Mouse (Mus musculus): ENCODE measurements around the gene Ahsg. TPM values are rescaled to one million over a fixed set of nuclear protein-coding genes. Genes with fewer than 3 reads are reported as not detected.

Gene Ahsg
- total RNA-seq (2014; rRNA removed; ENCODE audit: low replicate concordance): 43.4 and 62.1 TPM in 2 replicates
- 11.1 and 13.0 TPM in 2 replicates for polyA plus RNA-seq (2015; fragmentation: Nextera tagmentation; extraction: Ambion mirVana)

DNA sequence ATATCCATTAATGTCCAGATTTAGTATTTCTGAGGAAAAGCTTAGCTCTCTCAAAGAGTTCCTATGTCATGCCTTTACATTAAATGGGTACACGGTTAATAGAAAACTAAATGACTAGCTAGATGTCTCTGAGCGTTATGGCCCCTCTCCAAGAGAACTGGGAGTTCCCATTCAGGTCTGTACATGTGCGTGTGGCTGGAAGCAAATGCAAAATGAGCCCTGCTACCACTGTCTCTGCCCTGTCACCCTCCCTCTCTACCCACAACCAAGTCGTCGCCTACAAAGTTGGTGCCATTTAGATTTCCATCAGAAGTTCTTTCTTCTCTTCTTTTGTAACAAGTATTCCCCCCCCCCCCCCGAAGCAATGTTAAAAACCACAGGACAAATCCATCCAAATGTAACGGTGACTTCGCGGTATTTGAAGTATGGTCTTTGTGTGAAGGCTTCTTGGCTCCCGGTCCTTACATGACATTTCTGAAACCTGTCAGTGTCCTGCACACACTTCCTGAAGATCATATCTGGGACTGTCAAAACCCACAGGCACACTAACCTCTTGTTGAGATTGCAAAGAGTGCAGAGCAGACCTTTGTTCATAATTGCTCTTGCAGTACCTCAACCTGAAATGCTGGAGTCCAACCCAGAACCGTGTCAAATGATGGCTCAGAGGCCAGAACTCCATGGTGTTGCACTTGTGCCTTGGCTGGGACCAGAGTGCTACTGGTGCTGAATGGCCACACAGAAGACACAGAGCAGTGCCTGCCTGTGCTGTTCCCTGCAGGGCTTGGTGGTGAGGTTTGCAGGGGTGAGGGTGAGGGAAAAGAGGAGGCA is at the start of gene Ahsg:
TSS of gene Ahsg (plus strand) at position 595 of the 828 bp plus-strand sequence.
- Histone ChIP-seq H3K9me3 (replicated peaks; ENCODE audit: control insufficient read depth, low read length) (no peaks in the 10 kb centered on the region), H3K9ac (replicated peaks; ENCODE audit: low read depth, low read length) (no peak within 1 kb of the TSS), H3K4me1 (ENCODE audit: control insufficient read depth, insufficient read depth) (no peaks in the 10 kb centered on the region), H3K36me3 (replicated peaks; ENCODE audit: control insufficient read depth, insufficient read depth, low read length) (no peaks in the 10 kb centered on the region), H3K27ac (ENCODE audit: low read depth) (no peak within 1 kb of the TSS), H3K4me3 (ENCODE audit: low read depth, low read length) (no peak within 1 kb of the TSS), H3K27me3 (ENCODE audit: control insufficient read depth, insufficient read depth, low read length) (no peaks in the 10 kb centered on the region), H3K4me2 (ENCODE audit: low read depth, low read length) (no peak within 1 kb of the TSS)
- TF ChIP-seq EP300 (IDR thresholded peaks at IDR 0.05; ENCODE audit: low read depth) (no peak), CTCF (IDR thresholded peaks at IDR 0.05; ENCODE audit: low read depth) (no peak)
- DNase-seq (ENCODE audit: low spot score) (no peak), ATAC-seq (ENCODE audit: insufficient read depth, low read depth) (no peak)
- 71% methylated on average over 11 of the region's 11 CpGs for WGBS

- no peak for TF ChIP-seq CTCF (IDR thresholded peaks at IDR 0.05; ENCODE audit: low read depth)
- TF ChIP-seq EP300 (IDR thresholded peaks at IDR 0.05; ENCODE audit: low read depth): no peak
- WGBS: 93% methylated on average over 5 of the region's 5 CpGs
- no peak overlapping the region for H3K27ac ChIP-seq (ENCODE audit: low read depth)
- no peak overlapping the region for H3K4me3 ChIP-seq (ENCODE audit: low read depth, low read length)
- ATAC-seq (ENCODE audit: insufficient read depth, low read depth) (no peak), DNase-seq (ENCODE audit: low spot score) (no peak)
- no peaks in the 10 kb centered on the region for H3K9me3 ChIP-seq (replicated peaks; ENCODE audit: control insufficient read depth, low read length)
- H3K9ac ChIP-seq (replicated peaks; ENCODE audit: low read depth, low read length): no peak overlapping the region
- no peak overlapping the region for H3K4me2 ChIP-seq (ENCODE audit: low read depth, low read length)
- no peaks in the 10 kb centered on the region for H3K27me3 ChIP-seq (ENCODE audit: control insufficient read depth, insufficient read depth, low read length)
- H3K4me1 ChIP-seq (ENCODE audit: control insufficient read depth, insufficient read depth): peaks cover 31% of the 10 kb centered on the region
- H3K36me3 ChIP-seq (replicated peaks; ENCODE audit: control insufficient read depth, insufficient read depth, low read length): no peaks in the 10 kb centered on the region; the same call in 1 of the 2 replicates
Observed at GRCm38 (mm10) chr16:22842871-22843270, 48.2 kb upstream of the Ahsg start.

DNA sequence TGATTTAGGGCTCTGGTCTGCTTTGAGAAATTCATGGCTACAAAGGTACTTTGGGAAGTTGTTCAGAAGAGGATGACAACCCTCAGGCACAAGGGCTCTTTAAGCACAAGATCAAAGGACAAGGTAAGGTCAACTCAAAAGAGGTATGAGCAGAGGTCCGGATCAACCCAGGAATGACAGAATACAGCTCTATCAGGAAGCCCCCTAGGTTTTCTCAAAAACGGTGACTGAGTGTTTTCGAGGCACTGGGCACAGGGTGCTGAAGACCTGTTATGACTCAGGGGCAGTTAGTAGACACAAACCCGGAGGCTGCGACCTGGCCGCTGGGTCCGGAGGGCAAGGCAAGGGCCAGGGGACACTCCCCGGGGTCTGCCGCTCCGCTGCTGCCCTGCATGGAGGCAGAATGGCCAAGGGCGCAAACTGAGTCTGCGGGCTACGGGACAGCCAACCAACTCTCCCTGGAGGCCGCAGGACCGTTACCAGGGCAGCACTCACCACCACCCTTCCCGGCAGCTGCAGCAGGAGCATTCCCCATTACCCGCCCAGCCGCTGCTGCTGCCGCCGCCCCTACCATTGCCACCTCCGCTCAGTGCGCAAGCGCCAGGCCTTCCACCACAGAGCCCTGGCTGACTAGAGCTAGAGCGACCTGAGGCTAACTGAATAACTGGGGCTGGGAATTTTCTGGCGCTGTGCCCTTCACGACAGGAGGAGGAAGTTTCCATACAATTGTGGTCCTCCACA is 46.8 kb upstream of the Ahsg start:
- peak overlapping the region; percentile 76 for H3K9ac ChIP-seq (replicated peaks; ENCODE audit: low read depth, low read length)
- H3K27ac ChIP-seq (ENCODE audit: low read depth): peak overlapping the region; percentile 84
- DNase-seq (ENCODE audit: low spot score): peak; percentile 86
- H3K4me3 ChIP-seq (ENCODE audit: low read depth, low read length): peak overlapping the region; percentile 63
- peak overlapping the region; percentile 88 for H3K4me2 ChIP-seq (ENCODE audit: low read depth, low read length)
- no peaks in the 10 kb centered on the region; the same call in 1 of the 2 replicates for H3K36me3 ChIP-seq (replicated peaks; ENCODE audit: control insufficient read depth, insufficient read depth, low read length)
- peak; percentile 95 for ATAC-seq (ENCODE audit: insufficient read depth, low read depth)
- peaks cover 22% of the 10 kb centered on the region for H3K4me1 ChIP-seq (ENCODE audit: control insufficient read depth, insufficient read depth)
- H3K9me3 ChIP-seq (replicated peaks; ENCODE audit: control insufficient read depth, low read length): no peaks in the 10 kb centered on the region
- TF ChIP-seq EP300 (IDR thresholded peaks at IDR 0.05; ENCODE audit: low read depth) (no peak), CTCF (IDR thresholded peaks at IDR 0.05; ENCODE audit: low read depth) (no peak)
- no peaks in the 10 kb centered on the region for H3K27me3 ChIP-seq (ENCODE audit: control insufficient read depth, insufficient read depth, low read length)
- 9% methylated on average over 24 of the region's 26 CpGs for WGBS

DNA sequence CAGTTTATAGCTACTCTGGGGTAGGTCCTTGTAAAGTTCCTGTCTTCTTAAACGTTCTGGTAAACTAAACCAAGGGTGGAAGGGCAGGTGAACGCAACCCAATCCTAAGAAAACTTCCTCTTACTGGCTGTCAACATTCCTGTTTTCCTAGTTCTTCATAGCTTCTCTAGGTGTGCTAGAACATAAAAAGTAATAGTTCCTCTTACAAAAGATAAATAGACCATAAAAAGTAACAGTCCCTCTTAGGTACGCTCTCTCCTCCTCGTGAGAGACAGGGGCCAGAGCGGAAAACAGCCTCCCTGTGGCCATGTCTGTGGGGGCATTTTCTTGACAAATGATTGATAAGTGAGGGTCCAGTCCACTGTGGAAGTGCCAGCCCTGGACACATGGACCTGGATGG is 46.2 kb upstream of the Ahsg start:
- Histone ChIP-seq H3K4me2 (ENCODE audit: low read depth, low read length) (peak overlapping the region; percentile 88), H3K36me3 (replicated peaks; ENCODE audit: control insufficient read depth, insufficient read depth, low read length) (no peaks in the 10 kb centered on the region; the same call in 1 of the 2 replicates), H3K9ac (replicated peaks; ENCODE audit: low read depth, low read length) (peak overlapping the region; percentile 76; the same call in 1 of the 2 replicates), H3K4me3 (ENCODE audit: low read depth, low read length) (peak overlapping the region; percentile 63), H3K4me1 (ENCODE audit: control insufficient read depth, insufficient read depth) (peaks cover 16% of the 10 kb centered on the region), H3K27me3 (ENCODE audit: control insufficient read depth, insufficient read depth, low read length) (no peaks in the 10 kb centered on the region), H3K27ac (ENCODE audit: low read depth) (peak overlapping the region; percentile 84), H3K9me3 (replicated peaks; ENCODE audit: control insufficient read depth, low read length) (no peaks in the 10 kb centered on the region)
- ATAC-seq (ENCODE audit: insufficient read depth, low read depth): no peak
- no peak for DNase-seq (ENCODE audit: low spot score)
- 70% methylated on average over 5 of the region's 5 CpGs for WGBS
- TF ChIP-seq CTCF (IDR thresholded peaks at IDR 0.05; ENCODE audit: low read depth) (no peak), EP300 (IDR thresholded peaks at IDR 0.05; ENCODE audit: low read depth) (no peak)

- Histone ChIP-seq H3K9ac (replicated peaks; ENCODE audit: low read depth, low read length) (no peak overlapping the region), H3K9me3 (replicated peaks; ENCODE audit: control insufficient read depth, low read length) (no peaks in the 10 kb centered on the region), H3K4me3 (ENCODE audit: low read depth, low read length) (no peak overlapping the region), H3K4me2 (ENCODE audit: low read depth, low read length) (no peak overlapping the region), H3K27ac (ENCODE audit: low read depth) (no peak overlapping the region), H3K36me3 (replicated peaks; ENCODE audit: control insufficient read depth, insufficient read depth, low read length) (no peaks in the 10 kb centered on the region; the same call in 1 of the 2 replicates), H3K27me3 (ENCODE audit: control insufficient read depth, insufficient read depth, low read length) (no peaks in the 10 kb centered on the region), H3K4me1 (ENCODE audit: control insufficient read depth, insufficient read depth) (peaks cover 10% of the 10 kb centered on the region)
- no peak for ATAC-seq (ENCODE audit: insufficient read depth, low read depth)
- TF ChIP-seq CTCF (IDR thresholded peaks at IDR 0.05; ENCODE audit: low read depth) (no peak), EP300 (IDR thresholded peaks at IDR 0.05; ENCODE audit: low read depth) (no peak)
- WGBS: 68% methylated on average over 4 of the region's 4 CpGs
- no peak for DNase-seq (ENCODE audit: low spot score)
Observed at GRCm38 (mm10) chr16:22845481-22845880, 45.6 kb upstream of the Ahsg start.
